In genomic region chr13:78883062-78883461, GRCm38 (mm10) we compare ENCODE assay signal across 23 mouse cellular contexts.
A peak's percentile ranks its signal among the peaks of the same experiment; 100 is the strongest.
DNase-seq lines count a peak whose midpoint lies in the region; ATAC-seq and TF ChIP-seq lines count a peak whose summit lies in the region.
"Had no signal": no experiment of that assay in that cellular context is flagged by ENCODE, and none has a peak within 500 bp of the region (broad histone marks: within the 10 kb centered on the region; RNA-seq: fewer than 3 reads in every experiment).

No protein-coding gene starts in this region.

- TF ChIP-seq CTCF in lung, adult 2 months (IDR thresholded peaks at IDR 0.05; ENCODE audit: insufficient read depth, low read length): no peak
- no peak for TF ChIP-seq CTCF in brain, embryonic 14.5 days (IDR thresholded peaks at IDR 0.05; ENCODE audit: borderline replicate concordance, extremely low read depth, insufficient read depth, insufficient read length)

- DNase-seq in kidney, adult 9 months: no peak
- no peak for DNase-seq in lung, adult 2 months
- peak; percentile 24 for DNase-seq in 3T3-L1 (ENCODE audit: low read depth, low spot score)
- peak; percentile 9 for DNase-seq in brain, embryonic 14.5 days (ENCODE audit: low read depth)
- no peak for DNase-seq in spleen, adult 18-20 months
- DNase-seq: adrenal gland, adult 8-10 months; adrenal gland, postnatal 36 days; B cell, adult 2 months; cerebellum, adult 11 months; cerebellum, adult 8-10 months; cerebellum, postnatal 14 days; embryo, embryonic 11 days; gastrocnemius, adult 2 months; gastrocnemius, postnatal 25 days had no signal

- H3K36me3 ChIP-seq in kidney, embryonic 15.5 days: no peaks in the 10 kb centered on the region
- no peaks in the 10 kb centered on the region for H3K36me3 ChIP-seq in lung, embryonic 15.5 days
- H3K36me3 ChIP-seq: embryonic facial prominence, embryonic 12.5 days; forebrain, embryonic 12.5 days; G1E; heart, embryonic 12.5 days; hindbrain, embryonic 10.5 days had no signal

- H3K4me3 ChIP-seq in kidney, embryonic 15.5 days (replicated peaks): no peak overlapping the region
- no peak overlapping the region for H3K4me3 ChIP-seq in lung, embryonic 15.5 days
- no peak overlapping the region for H3K4me3 ChIP-seq in lung, adult 2 months (replicated peaks; ENCODE audit: extremely low read depth, low read depth, low read length)
- H3K4me3 ChIP-seq: embryonic facial prominence, embryonic 12.5 days; forebrain, embryonic 12.5 days; gastrocnemius, adult 2 months; heart, embryonic 12.5 days; hindbrain, embryonic 10.5 days had no signal

- H3K9ac ChIP-seq in kidney, embryonic 15.5 days: no peak overlapping the region
- H3K9ac ChIP-seq in lung, embryonic 15.5 days: no peak overlapping the region
- H3K9ac ChIP-seq: embryonic facial prominence, embryonic 12.5 days; forebrain, embryonic 12.5 days; heart, embryonic 12.5 days; hindbrain, embryonic 14.5 days had no signal

- no peak for TF ChIP-seq POLR2A in lung, adult 2 months (IDR thresholded peaks at IDR 0.05; ENCODE audit: borderline replicate concordance, extremely low read depth, low read depth, low read length)
- TF ChIP-seq POLR2A in brain, embryonic 14.5 days (IDR thresholded peaks at IDR 0.05; ENCODE audit: borderline replicate concordance, extremely low read depth, insufficient read depth, insufficient read length, poor library complexity, severe bottlenecking): no peak

- H3K27ac ChIP-seq in kidney, embryonic 15.5 days: no peak overlapping the region
- H3K27ac ChIP-seq in lung, embryonic 15.5 days: 0 out of 2 replicates have a peak overlapping the region, but pooled peaks have one; percentile 56
- H3K27ac ChIP-seq: embryonic facial prominence, embryonic 12.5 days; forebrain, embryonic 12.5 days; gastrocnemius, adult 2 months; hindbrain, embryonic 10.5 days; hindbrain, embryonic 14.5 days had no signal

- no peaks in the 10 kb centered on the region for H3K27me3 ChIP-seq in kidney, embryonic 15.5 days
- no peaks in the 10 kb centered on the region for H3K27me3 ChIP-seq in lung, embryonic 15.5 days
- H3K27me3 ChIP-seq: embryonic facial prominence, embryonic 12.5 days; forebrain, embryonic 12.5 days; heart, embryonic 12.5 days had no signal

- 0 out of 2 replicates have a peak, but pooled peaks have one; percentile 49 for ATAC-seq in kidney, embryonic 15.5 days (replicated peaks; ENCODE audit: low FRiP score)
- ATAC-seq in lung, embryonic 15.5 days (ENCODE audit: borderline replicate concordance, extremely low read depth, low FRiP score, low TSS enrichment): peak; percentile 82; the same call in 1 of the 2 replicates
- ATAC-seq: CD4-positive, CD25-positive, alpha-beta regulatory T cell, adult 4 months had no signal

- H3K4me2 ChIP-seq in kidney, embryonic 15.5 days: no peak overlapping the region
- no peak overlapping the region for H3K4me2 ChIP-seq in lung, embryonic 15.5 days
- H3K4me2 ChIP-seq: embryonic facial prominence, embryonic 12.5 days; forebrain, embryonic 12.5 days; heart, embryonic 12.5 days; hindbrain, embryonic 14.5 days had no signal

- H3K4me1 ChIP-seq in kidney, embryonic 15.5 days: no peaks in the 10 kb centered on the region
- H3K4me1 ChIP-seq in lung, embryonic 15.5 days: no peaks in the 10 kb centered on the region
- H3K4me1 ChIP-seq in lung, adult 2 months (ENCODE audit: control insufficient read depth, insufficient read depth, low read length): no peaks in the 10 kb centered on the region
- H3K4me1 ChIP-seq: embryonic facial prominence, embryonic 12.5 days; forebrain, embryonic 12.5 days; heart, embryonic 12.5 days; hindbrain, embryonic 10.5 days had no signal

- H3K9me3 ChIP-seq in kidney, embryonic 15.5 days (replicated peaks): no peaks in the 10 kb centered on the region
- H3K9me3 ChIP-seq in lung, embryonic 15.5 days: no peaks in the 10 kb centered on the region
- H3K9me3 ChIP-seq: embryonic facial prominence, embryonic 12.5 days; forebrain, embryonic 12.5 days; G1E; heart, embryonic 12.5 days; hindbrain, embryonic 10.5 days had no signal

- 55% methylated on average over 1 of the region's 1 CpGs for WGBS in kidney, embryonic 15.5 days
- WGBS in lung, embryonic 15.5 days: 35% methylated on average over 1 of the region's 1 CpGs
- WGBS in lung, adult 2 months: 32% methylated on average over 1 of the region's 1 CpGs

Comparison
In these comparisons a context has a peak if more than half of its experiments do, and no peak if none do; other contexts are left out.
1. DNase-seq: peak in 3T3-L1 (single experiment) and brain, embryonic 14.5 days (single experiment); none in kidney, adult 9 months (single experiment), lung, adult 2 months (single experiment) and spleen, adult 18-20 months (0 of 2).